Mouse (Mus musculus) testis, adult 2 months (tissue): Measurements from ENCODE around the gene 1700016K19Rik.

Experiments
- CTCF ChIP-seq: fragments of 200-500 bp; IDR thresholded peaks from 2 replicates; pipeline ENCODE4 v1.5.1; 2012; ENCODE audit warnings: low read depth, mild to moderate bottlenecking, inconsistent platforms, low read length, moderate library complexity; ENCODE audit not compliant: control insufficient read depth, insufficient read depth, insufficient replicate concordance
- POLR2A ChIP-seq: fragments of 200-500 bp; IDR thresholded peaks from 2 replicates; pipeline ENCODE4 v1.6.1; 2012; ENCODE audit warnings: low read depth, mild to moderate bottlenecking, inconsistent platforms, low read length, moderate library complexity; ENCODE audit not compliant: control insufficient read depth

- TF ChIP-seq CTCF (no peak), POLR2A (no peak)
These were observed 989 bp downstream of the 1700016K19Rik start for GRCm38 (mm10) chr11:76000701-76001100.
